Mouse (Mus musculus) heart, adult 10 weeks (tissue): Measurements from ENCODE around the gene Tshb. TPM values are rescaled to one million over a fixed set of nuclear protein-coding genes. Genes with fewer than 3 reads are reported as not detected.

Experiments used
- polyA plus RNA-seq: library from polyadenylated mRNA; stranded (reverse); fragments of 350-450 nt; fragmentation: Illumina TruSeq; extraction: RNeasy Lipid Tissue Mini Kit (QIAGEN cat#74804); gene quantifications from one replicate; pipeline ENCODE4 v1.2.3, GENCODE M21; 2014; ENCODE audit warnings: low read depth, low replicate concordance

Gene Tshb
- not detected for polyA plus RNA-seq

GRCm38 (mm10) chr3:102782618-102783017 is at the start of gene Tshb:
Tshb (minus strand) TSS chr3:102782718.

GRCm38 (mm10) chr3:102734313-102735030 is 48.0 kb downstream of the Tshb start, which contains the start of gene Tspan2:
Tspan2 (plus strand) TSS chr3:102734529.

Other genes with a start within 250 kb of the Tshb start
- gene Tspan2, start 48.2 kb downstream of the Tshb start, polyA plus RNA-seq: 7.6 TPM
- not detected for gene Sycp1, start 153.4 kb upstream of the Tshb start, polyA plus RNA-seq
- gene Nr1h5, start 181.4 kb upstream of the Tshb start, polyA plus RNA-seq: not detected
- gene Sike1, start 213.0 kb upstream of the Tshb start, polyA plus RNA-seq: 29.4 TPM
- gene Csde1, start 237.7 kb upstream of the Tshb start, polyA plus RNA-seq: 302 TPM